Mouse (Mus musculus) kidney, embryonic 14.5 days (tissue): ENCODE measurements at regions not wholly inside any gene's neighbourhood (a gene's known extent, or its start where the extent isn't known, plus 50 kb on each side); places are given as distances from the start of the nearest gene placed in this dataset.
A peak's percentile ranks its signal among the peaks of the same experiment; 100 is the strongest.

ENCODE experiments used
- ATAC-seq: fragments of 200-750 bp; cut with Nextera tagmentation; 2 replicates; pipeline ENCODE4 v1.8.0; 2017; ENCODE audit warnings: moderate number of reproducible peaks, mild to moderate bottlenecking, moderate TSS enrichment, moderate library complexity; ENCODE audit not compliant: low FRiP score, low TSS enrichment
- H3K27ac ChIP-seq: fragments of 300-500 bp; sonication (generic); 2 replicates; pipeline ENCODE4 v1.5.1; 2014; ENCODE audit warnings: low read depth, mild to moderate bottlenecking, low read length, moderate library complexity, mixed read lengths
- H3K27me3 ChIP-seq: fragments of 300-500 bp; sonication (generic); 2 replicates; pipeline ENCODE4 v1.6.1; 2014; ENCODE audit warnings: mild to moderate bottlenecking, low read length; ENCODE audit not compliant: control insufficient read depth, insufficient read depth
- H3K36me3 ChIP-seq: fragments of 300-500 bp; sonication (generic); 2 replicates; pipeline ENCODE4 v1.6.1; 2014; ENCODE audit warnings: low read length, mixed read lengths; ENCODE audit not compliant: control insufficient read depth, insufficient read depth
- H3K4me1 ChIP-seq: fragments of 300-500 bp; sonication (generic); 2 replicates; pipeline ENCODE4 v1.6.1; 2014; ENCODE audit warnings: low read length, mixed read lengths; ENCODE audit not compliant: control insufficient read depth, insufficient read depth
- H3K4me2 ChIP-seq: fragments of 300-500 bp; sonication (generic); replicated peaks from 2 replicates; pipeline ENCODE4 v1.6.1; 2014; ENCODE audit warnings: low read depth, mild to moderate bottlenecking, low read length
- H3K4me3 ChIP-seq: fragments of 300-500 bp; sonication (generic); 2 replicates; pipeline ENCODE4 v1.5.1; 2014; ENCODE audit warnings: mild to moderate bottlenecking, low read length
- H3K9ac ChIP-seq: fragments of 300-500 bp; sonication (generic); 2 replicates; pipeline ENCODE4 v1.6.1; 2014; ENCODE audit warnings: low read depth, mild to moderate bottlenecking, low read length, moderate library complexity
- H3K9me3 ChIP-seq: fragments of 300-500 bp; sonication (generic); 2 replicates; pipeline ENCODE4 v1.6.1; 2016; ENCODE audit warnings: low read length; ENCODE audit not compliant: control insufficient read depth
- WGBS: fragments of 180-500 bp; shearing (Covaris S2); extraction: QIAGEN DNeasy Blood & Tissue Kit; methylation state at CpG from one replicate; pipeline ENCODE4 v1.1.7; 2014; 5-methylcytosine and 5-hydroxymethylcytosine counted together

DNA sequence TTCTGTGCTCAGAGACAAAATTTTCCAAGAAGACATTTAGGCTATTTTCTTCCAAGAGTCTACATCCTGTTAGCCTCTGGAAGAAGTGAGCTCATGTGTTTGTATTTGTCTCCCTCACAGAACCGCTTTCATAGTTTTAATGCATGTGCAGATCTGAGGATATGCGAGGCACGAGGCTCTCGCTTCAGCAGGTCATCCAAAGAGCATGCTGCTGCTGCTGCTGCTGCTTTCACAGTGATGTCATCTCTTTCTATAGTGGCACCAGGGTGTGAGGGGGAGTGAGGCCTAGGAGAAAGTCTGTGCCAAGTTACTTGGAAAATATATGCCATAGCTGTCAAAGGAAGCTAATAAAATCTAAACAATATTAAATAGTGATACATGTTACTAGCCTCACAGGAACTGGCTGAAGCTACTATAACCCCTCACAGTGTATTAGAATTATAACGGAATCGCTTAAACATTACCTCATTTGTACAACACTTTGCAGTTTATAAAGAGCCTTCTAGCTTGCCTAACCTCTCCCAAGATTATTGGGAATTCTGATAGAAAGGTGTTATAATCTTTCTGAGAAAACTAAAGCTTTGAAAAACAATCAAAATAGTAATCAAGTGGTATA, 79.2 kb upstream of the P3h2 start:
- Histone ChIP-seq H3K4me2 (no peak overlapping the region), H3K4me1 (0 out of 2 replicates have a peak, but pooled peaks cover 5% of the 10 kb centered on the region), H3K9me3 (no peaks in the 10 kb centered on the region), H3K4me3 (no peak overlapping the region), H3K36me3 (no peaks in the 10 kb centered on the region), H3K27me3 (no peaks in the 10 kb centered on the region), H3K27ac (no peak overlapping the region), H3K9ac (no peak overlapping the region)
- ATAC-seq: 0 out of 2 replicates have a peak, but pooled peaks have one; percentile 49
- 44% methylated on average over 6 of the region's 6 CpGs for WGBS

DNA sequence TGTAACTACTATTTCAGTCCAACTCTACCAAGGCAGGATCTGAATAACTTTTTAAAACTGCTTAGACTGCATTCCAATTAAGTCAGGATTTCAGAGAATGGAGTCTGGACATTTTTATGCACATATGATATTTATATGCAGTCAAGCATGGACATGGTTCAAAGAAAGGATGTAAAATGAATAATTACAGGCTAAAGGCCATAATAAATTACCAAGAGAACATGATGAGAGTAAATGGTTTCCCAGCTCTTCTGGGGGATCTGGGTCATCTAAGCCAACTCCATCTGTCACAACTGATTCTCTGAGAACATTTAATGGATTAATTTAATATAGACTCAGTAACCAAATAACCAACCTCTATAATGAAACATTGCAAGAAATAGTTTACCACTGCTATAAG, 77.9 kb upstream of the P3h2 start:
- no peak overlapping the region for H3K4me2 ChIP-seq
- no peak overlapping the region for H3K27ac ChIP-seq
- ATAC-seq: no peak; the same call in 1 of the 2 replicates
- no peaks in the 10 kb centered on the region for H3K36me3 ChIP-seq
- no peak overlapping the region for H3K4me3 ChIP-seq
- no peaks in the 10 kb centered on the region for H3K9me3 ChIP-seq
- H3K9ac ChIP-seq: no peak overlapping the region
- 0 out of 2 replicates have a peak, but pooled peaks cover 5% of the 10 kb centered on the region for H3K4me1 ChIP-seq
- no peaks in the 10 kb centered on the region for H3K27me3 ChIP-seq

DNA sequence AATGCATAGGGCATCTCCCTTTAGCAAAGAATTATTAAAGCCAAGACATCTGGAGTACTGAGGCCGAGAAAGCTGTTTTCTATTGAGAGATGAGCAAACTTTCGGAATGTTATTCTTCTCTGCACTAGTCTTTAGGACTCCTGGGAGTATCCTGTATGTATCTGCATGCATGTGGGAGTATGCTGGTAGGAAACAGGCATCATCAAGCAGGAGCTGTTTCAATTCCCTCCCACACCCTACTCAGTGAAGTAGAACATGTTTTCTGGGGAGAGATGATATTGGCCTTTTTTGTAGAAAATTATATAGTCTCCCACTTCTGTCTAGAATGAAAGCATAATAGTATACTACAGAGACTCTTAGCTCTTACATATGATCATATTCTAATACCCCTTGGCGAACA, 76.1 kb upstream of the P3h2 start:
- 73% methylated on average over 3 of the region's 3 CpGs for WGBS
- ATAC-seq: no peak

DNA sequence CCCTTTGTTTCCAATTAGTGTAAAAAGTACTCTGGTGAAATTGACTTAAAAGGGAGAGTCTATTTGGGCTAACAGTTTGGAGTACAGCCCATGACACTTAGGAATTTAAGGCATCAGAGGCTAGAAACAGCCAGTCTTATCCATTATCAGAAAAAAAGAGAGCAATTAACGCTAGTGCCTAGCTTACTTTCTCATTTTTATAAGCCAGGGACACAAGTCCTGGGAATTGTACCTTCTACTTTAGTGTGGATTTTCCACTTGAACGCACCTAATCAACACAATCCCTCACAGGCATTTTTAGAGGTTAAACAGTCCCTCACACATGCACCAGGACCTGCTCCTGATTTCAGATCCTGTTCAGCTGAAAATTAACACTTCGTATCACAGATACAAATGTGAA, 65.9 kb upstream of the P3h2 start:
- Histone ChIP-seq H3K9me3 (no peaks in the 10 kb centered on the region), H3K4me2 (no peak overlapping the region), H3K9ac (no peak overlapping the region), H3K4me1 (no peaks in the 10 kb centered on the region), H3K4me3 (no peak overlapping the region), H3K27ac (no peak overlapping the region), H3K36me3 (no peaks in the 10 kb centered on the region), H3K27me3 (no peaks in the 10 kb centered on the region)
- 57% methylated on average over 3 of the region's 3 CpGs for WGBS
- peak; percentile 35; the same call in 1 of the 2 replicates for ATAC-seq

More for the DNA sequence above, 76.1 kb upstream of the P3h2 start:
- H3K9me3 ChIP-seq: no peaks in the 10 kb centered on the region
- H3K36me3 ChIP-seq: no peaks in the 10 kb centered on the region
- no peak overlapping the region for H3K4me3 ChIP-seq
- H3K9ac ChIP-seq: no peak overlapping the region
- 0 out of 2 replicates have a peak, but pooled peaks cover 5% of the 10 kb centered on the region for H3K4me1 ChIP-seq
- H3K27ac ChIP-seq: no peak overlapping the region
- H3K27me3 ChIP-seq: no peaks in the 10 kb centered on the region
- no peak overlapping the region for H3K4me2 ChIP-seq

DNA sequence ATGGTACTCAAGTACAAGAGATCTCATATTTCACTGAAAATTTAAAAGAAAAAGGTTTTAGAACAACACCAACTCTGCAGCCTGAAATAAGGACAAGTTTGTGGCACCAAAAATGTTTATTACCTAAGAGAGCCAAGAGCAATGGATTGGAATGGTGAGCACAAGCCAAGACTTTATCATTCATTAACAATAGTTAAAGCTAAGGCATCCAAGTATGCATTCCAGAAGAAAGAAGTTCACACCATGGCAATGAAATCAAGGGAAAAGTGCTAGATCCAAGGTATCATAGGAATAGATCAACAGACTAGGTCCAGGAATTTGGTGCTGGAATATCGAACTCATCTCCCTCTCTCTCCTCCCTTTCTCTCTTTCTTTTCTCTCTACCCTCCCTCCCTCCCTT, 63.8 kb upstream of the P3h2 start:
- Histone ChIP-seq H3K27me3 (no peaks in the 10 kb centered on the region), H3K9me3 (no peaks in the 10 kb centered on the region), H3K4me2 (no peak overlapping the region), H3K9ac (no peak overlapping the region), H3K4me3 (no peak overlapping the region), H3K36me3 (no peaks in the 10 kb centered on the region), H3K4me1 (no peaks in the 10 kb centered on the region), H3K27ac (no peak overlapping the region)
- WGBS: 94% methylated on average over 1 of the region's 1 CpGs
- no peak for ATAC-seq

DNA sequence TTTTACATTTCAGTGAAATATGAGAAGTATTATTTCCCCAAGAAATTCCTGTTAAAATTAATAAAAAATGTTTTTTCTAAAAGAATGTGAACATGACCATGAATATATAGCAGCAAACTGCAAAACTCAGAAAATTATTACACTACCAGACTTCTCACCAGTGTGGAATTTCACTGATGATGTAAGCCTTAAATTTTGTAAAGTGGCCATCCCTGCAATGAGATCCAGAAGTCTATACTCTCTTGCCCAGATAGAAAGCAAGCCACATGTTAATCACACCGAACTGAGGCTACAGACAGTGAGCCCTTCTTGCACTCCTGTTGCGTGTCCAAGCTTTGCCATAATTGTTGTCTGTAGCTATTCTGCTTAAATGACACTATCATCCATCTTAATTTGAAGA, 62.6 kb upstream of the P3h2 start:
- Histone ChIP-seq H3K36me3 (no peaks in the 10 kb centered on the region), H3K27me3 (no peaks in the 10 kb centered on the region), H3K9me3 (no peaks in the 10 kb centered on the region), H3K27ac (no peak overlapping the region), H3K9ac (no peak overlapping the region), H3K4me1 (no peaks in the 10 kb centered on the region), H3K4me3 (no peak overlapping the region), H3K4me2 (no peak overlapping the region)
- WGBS: 93% methylated on average over 2 of the region's 2 CpGs
- no peak for ATAC-seq

DNA sequence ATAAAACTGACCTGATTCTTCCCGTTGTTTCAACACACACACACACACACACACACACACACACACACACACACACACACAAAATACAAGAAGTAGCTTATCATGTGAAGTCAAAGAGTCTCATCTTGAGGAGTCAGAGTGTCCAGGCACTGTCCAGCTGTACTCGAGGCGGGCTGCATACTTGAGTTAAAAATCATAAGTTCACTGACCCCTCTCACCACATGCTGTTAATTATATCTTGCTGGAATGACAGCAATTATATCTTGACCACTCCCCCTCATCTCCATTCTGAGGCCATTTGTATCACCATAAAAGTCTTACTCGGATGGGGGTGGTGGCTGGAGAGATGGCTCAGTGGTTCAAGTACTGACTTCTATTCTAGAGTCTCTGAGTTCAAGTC, 58.5 kb upstream of the P3h2 start:
- no peak for ATAC-seq
- no peak overlapping the region for H3K9ac ChIP-seq
- no peaks in the 10 kb centered on the region for H3K36me3 ChIP-seq
- H3K9me3 ChIP-seq: no peaks in the 10 kb centered on the region
- 45% methylated on average over 4 of the region's 4 CpGs for WGBS
- no peaks in the 10 kb centered on the region for H3K27me3 ChIP-seq
- H3K27ac ChIP-seq: no peak overlapping the region
- no peak overlapping the region for H3K4me2 ChIP-seq
- no peak overlapping the region for H3K4me3 ChIP-seq
- H3K4me1 ChIP-seq: no peaks in the 10 kb centered on the region

DNA sequence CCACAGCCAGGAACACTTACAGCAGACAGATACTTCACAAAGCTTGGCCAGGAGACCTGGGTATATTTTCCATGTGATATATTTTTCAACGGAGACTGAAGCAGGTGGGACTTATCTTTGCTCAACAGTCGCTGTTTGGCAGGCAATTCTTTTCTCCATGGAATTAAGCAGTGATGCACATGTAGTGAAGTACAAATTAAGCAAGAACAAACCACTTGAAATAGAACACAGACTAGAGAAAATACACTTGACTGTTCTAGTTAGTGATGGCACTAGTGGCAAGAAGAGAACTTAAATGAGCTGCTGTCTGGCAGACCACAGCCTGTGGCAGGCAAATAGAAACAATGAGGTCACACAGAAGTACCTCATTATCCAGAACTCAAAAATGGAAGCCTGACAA, 57.8 kb upstream of the P3h2 start:
- Histone ChIP-seq H3K9me3 (no peaks in the 10 kb centered on the region), H3K36me3 (no peaks in the 10 kb centered on the region), H3K4me2 (no peak overlapping the region), H3K27ac (no peak overlapping the region), H3K27me3 (no peaks in the 10 kb centered on the region), H3K4me1 (no peaks in the 10 kb centered on the region), H3K4me3 (no peak overlapping the region), H3K9ac (no peak overlapping the region)
- no peak for ATAC-seq
- 46% methylated on average over 2 of the region's 2 CpGs for WGBS

DNA sequence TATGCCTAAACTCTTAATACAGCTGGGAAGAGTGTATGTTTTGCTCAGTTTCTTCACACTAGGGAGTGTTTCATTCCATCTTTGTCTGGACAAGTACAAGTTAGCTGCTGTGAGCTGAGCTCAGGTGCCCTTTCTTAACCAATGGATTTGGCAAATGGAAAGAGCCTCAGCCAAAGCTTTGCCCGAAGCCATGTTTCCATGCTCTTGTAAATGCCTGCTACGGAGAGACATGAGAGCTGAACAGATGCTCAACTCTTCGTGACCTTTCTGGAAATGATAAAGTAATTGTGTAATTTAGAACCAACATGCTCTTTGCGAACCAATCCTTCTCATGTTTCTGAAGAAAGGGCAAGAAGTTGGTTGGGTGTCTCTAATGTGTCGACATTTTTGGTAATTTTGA, 52.0 kb upstream of the P3h2 start:
- 88% methylated on average over 5 of the region's 5 CpGs for WGBS
- Histone ChIP-seq H3K4me3 (no peak overlapping the region), H3K27ac (no peak overlapping the region), H3K4me2 (no peak overlapping the region), H3K27me3 (no peaks in the 10 kb centered on the region), H3K9ac (no peak overlapping the region), H3K4me1 (no peaks in the 10 kb centered on the region), H3K36me3 (no peaks in the 10 kb centered on the region), H3K9me3 (no peaks in the 10 kb centered on the region)
- ATAC-seq: no peak
